Mouse (Mus musculus) midbrain, embryonic 13.5 days (tissue): ENCODE measurements at regions not wholly inside any gene's neighbourhood (a gene's known extent, or its start where the extent isn't known, plus 50 kb on each side); places are given as distances from the start of the nearest gene placed in this dataset.

Experiments
- ATAC-seq: fragments of 200-750 bp; cut with Nextera tagmentation; 2 replicates; pipeline ENCODE4 v1.8.0; 2017; ENCODE audit warnings: mild to moderate bottlenecking, moderate TSS enrichment, moderate library complexity
- H3K27ac ChIP-seq: fragments of 300-500 bp; sonication (generic); 2 replicates; pipeline ENCODE4 v1.5.1; 2015; ENCODE audit warnings: inconsistent platforms, mild to moderate bottlenecking, moderate library complexity
- H3K27me3 ChIP-seq: fragments of 300-500 bp; sonication (generic); 2 replicates; pipeline ENCODE4 v1.6.1; 2015; ENCODE audit warnings: mild to moderate bottlenecking, inconsistent platforms
- H3K36me3 ChIP-seq: fragments of 300-500 bp; sonication (generic); 2 replicates; pipeline ENCODE4 v1.6.1; 2015; ENCODE audit warnings: mild to moderate bottlenecking, inconsistent platforms
- H3K4me1 ChIP-seq: fragments of 300-500 bp; sonication (generic); replicated peaks from 2 replicates; pipeline ENCODE4 v1.6.1; 2015; ENCODE audit warnings: inconsistent platforms
- H3K4me2 ChIP-seq: fragments of 300-500 bp; sonication (generic); replicated peaks from 2 replicates; pipeline ENCODE4 v1.6.1; 2015; ENCODE audit warnings: moderate library complexity, mild to moderate bottlenecking, inconsistent platforms
- H3K4me3 ChIP-seq: fragments of 300-500 bp; sonication (generic); replicated peaks from 2 replicates; pipeline ENCODE4 v1.5.1; 2015; ENCODE audit warnings: mild to moderate bottlenecking, inconsistent platforms
- H3K9ac ChIP-seq: fragments of 300-500 bp; sonication (generic); replicated peaks from 2 replicates; pipeline ENCODE4 v1.6.1; 2015; ENCODE audit warnings: mild to moderate bottlenecking, inconsistent platforms
- H3K9me3 ChIP-seq: fragments of 300-500 bp; sonication (generic); 2 replicates; pipeline ENCODE4 v1.6.1; 2016; ENCODE audit warnings: mild to moderate bottlenecking, inconsistent platforms
- WGBS: fragments of 180-500 bp; shearing (Covaris S2); methylation state at CpG from one replicate; pipeline ENCODE4 v1.1.7; 2015; 5-methylcytosine and 5-hydroxymethylcytosine counted together

GRCm38 (mm10) chr3:140348670-140349069 is 863.5 kb downstream of the Pdha2 start:
- 50% methylated on average over 3 of the region's 3 CpGs for WGBS
- H3K4me2 ChIP-seq: no peak overlapping the region
- no peaks in the 10 kb centered on the region for H3K36me3 ChIP-seq
- H3K4me3 ChIP-seq: no peak overlapping the region
- no peaks in the 10 kb centered on the region for H3K9me3 ChIP-seq
- no peaks in the 10 kb centered on the region for H3K27me3 ChIP-seq
- peak; percentile 43; the same call in 1 of the 2 replicates for ATAC-seq
- no peak overlapping the region for H3K9ac ChIP-seq
- no peaks in the 10 kb centered on the region for H3K4me1 ChIP-seq
- no peak overlapping the region for H3K27ac ChIP-seq

GRCm38 (mm10) chr3:140340631-140341030 is 871.5 kb downstream of the Pdha2 start:
- Histone ChIP-seq H3K9me3 (no peaks in the 10 kb centered on the region), H3K27ac (no peak overlapping the region), H3K4me3 (no peak overlapping the region), H3K4me1 (0 out of 2 replicates have a peak, but pooled peaks cover 6% of the 10 kb centered on the region), H3K9ac (no peak overlapping the region), H3K4me2 (no peak overlapping the region), H3K36me3 (no peaks in the 10 kb centered on the region), H3K27me3 (no peaks in the 10 kb centered on the region)
- ATAC-seq: peak; percentile 80
- 53% methylated on average over 6 of the region's 6 CpGs for WGBS

GRCm38 (mm10) chr3:140313795-140314194 is 898.4 kb downstream of the Pdha2 start:
- no peaks in the 10 kb centered on the region for H3K27me3 ChIP-seq
- H3K4me1 ChIP-seq: no peaks in the 10 kb centered on the region
- 47% methylated on average over 2 of the region's 2 CpGs for WGBS
- no peak overlapping the region for H3K9ac ChIP-seq
- no peaks in the 10 kb centered on the region for H3K9me3 ChIP-seq
- no peak for ATAC-seq
- H3K27ac ChIP-seq: no peak overlapping the region
- no peaks in the 10 kb centered on the region for H3K36me3 ChIP-seq
- no peak overlapping the region for H3K4me3 ChIP-seq
- H3K4me2 ChIP-seq: no peak overlapping the region

GRCm38 (mm10) chr3:140299364-140299763 is 912.8 kb downstream of the Pdha2 start:
- H3K4me1 ChIP-seq: no peaks in the 10 kb centered on the region
- H3K4me3 ChIP-seq: no peak overlapping the region
- no peaks in the 10 kb centered on the region for H3K27me3 ChIP-seq
- H3K36me3 ChIP-seq: no peaks in the 10 kb centered on the region
- no peak overlapping the region for H3K27ac ChIP-seq
- ATAC-seq: no peak
- no peaks in the 10 kb centered on the region for H3K9me3 ChIP-seq
- WGBS: 90% methylated on average over 2 of the region's 2 CpGs
- H3K9ac ChIP-seq: no peak overlapping the region
- H3K4me2 ChIP-seq: no peak overlapping the region
